Mouse (Mus musculus): ENCODE data around the gene Rassf3. TPM values are rescaled to one million over a fixed set of nuclear protein-coding genes. Genes with fewer than 3 reads are reported as not detected.
A peak's percentile ranks its signal among the peaks of the same experiment; 100 is the strongest.

Rassf3 gene
- polyA plus RNA-seq, 1 experiment from 2014 or later, result 4.6 TPM

GRCm38 (mm10) chr10:121381280-121381679 lies 94.9 kb downstream of the Rassf3 start:
- Histone ChIP-seq H3K27ac (no peak overlapping the region), H3K4me1 (replicated peaks) (no peaks in the 10 kb centered on the region; the same call in 1 of the 2 replicates), H3K4me2 (replicated peaks) (no peak overlapping the region), H3K36me3 (peaks cover 96% of the 10 kb centered on the region), H3K9ac (replicated peaks) (no peak overlapping the region), H3K27me3 (no peaks in the 10 kb centered on the region), H3K9me3 (no peaks in the 10 kb centered on the region), H3K4me3 (replicated peaks) (no peak overlapping the region)
- WGBS, result 94% methylated on average over 18 of the region's 18 CpGs
- no peak for ATAC-seq

GRCm38 (mm10) chr10:121379387-121379786 lies 96.8 kb downstream of the Rassf3 start:
- Histone ChIP-seq H3K9me3 (no peaks in the 10 kb centered on the region), H3K27me3 (no peaks in the 10 kb centered on the region), H3K9ac (replicated peaks) (no peak overlapping the region), H3K4me2 (replicated peaks) (no peak overlapping the region), H3K4me1 (replicated peaks) (no peaks in the 10 kb centered on the region), H3K4me3 (replicated peaks) (no peak overlapping the region), H3K36me3 (peaks cover 98% of the 10 kb centered on the region), H3K27ac (no peak overlapping the region)
- 99% methylated on average over 3 of the region's 3 CpGs for WGBS
- no peak for ATAC-seq

- Histone ChIP-seq H3K27me3 (no peaks in the 10 kb centered on the region), H3K4me1 (replicated peaks) (no peaks in the 10 kb centered on the region), H3K27ac (no peak overlapping the region), H3K4me2 (replicated peaks) (no peak overlapping the region), H3K36me3 (peaks cover 91% of the 10 kb centered on the region), H3K9ac (replicated peaks) (no peak overlapping the region), H3K9me3 (no peaks in the 10 kb centered on the region), H3K4me3 (replicated peaks) (no peak overlapping the region)
- 95% methylated on average over 24 of the region's 24 CpGs for WGBS
- no peak for ATAC-seq
These were observed 99.4 kb downstream of the Rassf3 start for GRCm38 (mm10) chr10:121376530-121377271.

- WGBS, result 85% methylated on average over 24 of the region's 24 CpGs
- H3K9ac ChIP-seq (replicated peaks), result no peak overlapping the region
- peaks cover 87% of the 10 kb centered on the region for H3K36me3 ChIP-seq
- H3K4me1 ChIP-seq (replicated peaks), result no peaks in the 10 kb centered on the region
- no peaks in the 10 kb centered on the region for H3K9me3 ChIP-seq
- H3K27ac ChIP-seq, result no peak overlapping the region
- ATAC-seq, result no peak
- H3K4me2 ChIP-seq (replicated peaks), result no peak overlapping the region
- no peaks in the 10 kb centered on the region for H3K27me3 ChIP-seq
- H3K4me3 ChIP-seq (replicated peaks), result no peak overlapping the region
These were observed 100.3 kb downstream of the Rassf3 start for GRCm38 (mm10) chr10:121375649-121376493.

GRCm38 (mm10) chr10:121374693-121375620 lies 101.2 kb downstream of the Rassf3 start:
- Histone ChIP-seq H3K9ac (replicated peaks) (no peak overlapping the region), H3K27me3 (no peaks in the 10 kb centered on the region), H3K27ac (no peak overlapping the region), H3K36me3 (peaks cover 89% of the 10 kb centered on the region), H3K9me3 (no peaks in the 10 kb centered on the region), H3K4me1 (replicated peaks) (no peaks in the 10 kb centered on the region), H3K4me3 (replicated peaks) (no peak overlapping the region), H3K4me2 (replicated peaks) (no peak overlapping the region)
- ATAC-seq, result no peak
- 93% methylated on average over 17 of the region's 17 CpGs for WGBS

GRCm38 (mm10) chr10:121374013-121374412 lies 102.1 kb downstream of the Rassf3 start:
- Histone ChIP-seq H3K4me3 (replicated peaks) (no peak overlapping the region), H3K27me3 (no peaks in the 10 kb centered on the region), H3K36me3 (peaks cover 87% of the 10 kb centered on the region), H3K27ac (no peak overlapping the region), H3K9ac (replicated peaks) (no peak overlapping the region), H3K9me3 (no peaks in the 10 kb centered on the region), H3K4me1 (replicated peaks) (no peaks in the 10 kb centered on the region), H3K4me2 (replicated peaks) (no peak overlapping the region)
- WGBS, result 78% methylated on average over 12 of the region's 12 CpGs
- ATAC-seq, result no peak

- H3K4me1 ChIP-seq (replicated peaks), result peaks cover 11% of the 10 kb centered on the region
- H3K9me3 ChIP-seq, result no peaks in the 10 kb centered on the region
- H3K9ac ChIP-seq (replicated peaks), result no peak overlapping the region
- H3K4me2 ChIP-seq (replicated peaks), result no peak overlapping the region
- H3K27ac ChIP-seq, result no peak overlapping the region
- H3K27me3 ChIP-seq, result no peaks in the 10 kb centered on the region
- 94% methylated on average over 6 of the region's 6 CpGs for WGBS
- no peak for ATAC-seq
- H3K4me3 ChIP-seq (replicated peaks), result no peak overlapping the region
- H3K36me3 ChIP-seq, result peaks cover 55% of the 10 kb centered on the region
These were observed 105.4 kb downstream of the Rassf3 start for GRCm38 (mm10) chr10:121370777-121371176.

- H3K9me3 ChIP-seq, result no peaks in the 10 kb centered on the region
- H3K27ac ChIP-seq, result no peak overlapping the region
- WGBS, result 80% methylated on average over 18 of the region's 18 CpGs
- ATAC-seq, result no peak
- H3K4me3 ChIP-seq (replicated peaks), result no peak overlapping the region
- no peak overlapping the region for H3K4me2 ChIP-seq (replicated peaks)
- peaks cover 36% of the 10 kb centered on the region for H3K36me3 ChIP-seq
- H3K9ac ChIP-seq (replicated peaks), result no peak overlapping the region
- H3K27me3 ChIP-seq, result no peaks in the 10 kb centered on the region
- H3K4me1 ChIP-seq (replicated peaks), result peaks cover 21% of the 10 kb centered on the region
These were observed 107.2 kb downstream of the Rassf3 start for GRCm38 (mm10) chr10:121368783-121369465.

GRCm38 (mm10) chr10:121367780-121368179 lies 108.4 kb downstream of the Rassf3 start:
- no peak overlapping the region for H3K9ac ChIP-seq (replicated peaks)
- no peaks in the 10 kb centered on the region for H3K27me3 ChIP-seq
- peaks cover 21% of the 10 kb centered on the region for H3K4me1 ChIP-seq (replicated peaks)
- 89% methylated on average over 9 of the region's 9 CpGs for WGBS
- H3K9me3 ChIP-seq, result no peaks in the 10 kb centered on the region
- H3K27ac ChIP-seq, result no peak overlapping the region
- ATAC-seq, result no peak
- H3K4me3 ChIP-seq (replicated peaks), result no peak overlapping the region
- H3K36me3 ChIP-seq, result peaks cover 27% of the 10 kb centered on the region
- H3K4me2 ChIP-seq (replicated peaks), result no peak overlapping the region

- Histone ChIP-seq H3K4me2 (replicated peaks) (no peak overlapping the region), H3K4me3 (replicated peaks) (no peak overlapping the region), H3K36me3 (peaks cover 26% of the 10 kb centered on the region), H3K9me3 (no peaks in the 10 kb centered on the region), H3K27me3 (no peaks in the 10 kb centered on the region), H3K27ac (no peak overlapping the region), H3K4me1 (replicated peaks) (peaks cover 21% of the 10 kb centered on the region), H3K9ac (replicated peaks) (no peak overlapping the region)
- whole genome bisulfite sequencing, result 89% methylated on average over 13 of the region's 13 CpGs
- ATAC-seq, result no peak
These were observed 108.9 kb downstream of the Rassf3 start for GRCm38 (mm10) chr10:121367271-121367670.

GRCm38 (mm10) chr10:121365781-121366272 lies 110.3 kb downstream of the Rassf3 start:
- peak overlapping the region; percentile 91 for H3K9ac ChIP-seq (replicated peaks)
- peak overlapping the region; percentile 93 for H3K4me3 ChIP-seq (replicated peaks)
- no peaks in the 10 kb centered on the region for H3K9me3 ChIP-seq
- 12% methylated on average over 9 of the region's 9 CpGs for WGBS
- peaks cover 16% of the 10 kb centered on the region for H3K36me3 ChIP-seq
- H3K4me1 ChIP-seq (replicated peaks), result peaks cover 21% of the 10 kb centered on the region
- H3K4me2 ChIP-seq (replicated peaks), result peak overlapping the region; percentile 84
- no peak overlapping the region; the same call in 1 of the 2 replicates for H3K27ac ChIP-seq
- no peaks in the 10 kb centered on the region for H3K27me3 ChIP-seq
- ATAC-seq, result no peak

All from midbrain, embryonic 13.5 days (tissue).